Mouse (Mus musculus): ENCODE results near the gene Cox16.

- TF ChIP-seq EP300 (IDR thresholded peaks at IDR 0.05; ENCODE audit: low read depth) (no peak), CTCF (IDR thresholded peaks at IDR 0.05; ENCODE audit: low read depth) (no peak)
Measured at GRCm38 (mm10) chr12:81332875-81333421, 152.0 kb downstream of the Cox16 start, which contains the start of gene Slc8a3.
